In genomic region chr13:48872726-48873125, GRCm38 (mm10) we compare ENCODE assay signal across 13 mouse cellular contexts. TPM values are rescaled to one million over a fixed set of nuclear protein-coding genes. Genes with fewer than 3 reads are reported as not detected.
DNase-seq lines count a peak whose midpoint lies in the region; ATAC-seq and TF ChIP-seq lines count a peak whose summit lies in the region.
"Had no signal": no experiment of that assay in that cellular context is flagged by ENCODE, and none has a peak within 500 bp of the region (broad histone marks: within the 10 kb centered on the region; RNA-seq: fewer than 3 reads in every experiment).

No protein-coding gene starts in this region.

- H3K4me1 ChIP-seq in intestine, postnatal 0 days (replicated peaks; ENCODE audit: control insufficient read depth, insufficient read depth, low read length), result peaks cover 19% of the 10 kb centered on the region
- peaks cover 27% of the 10 kb centered on the region for H3K4me1 ChIP-seq in intestine, embryonic 15.5 days (replicated peaks)
- peaks cover 19% of the 10 kb centered on the region for H3K4me1 ChIP-seq in stomach, postnatal 0 days (replicated peaks; ENCODE audit: control insufficient read depth, insufficient read depth)

- intact Hi-C loops in left cerebral cortex, adult 2 months (cut with DNase I), result loop anchor here (5.0 to 10.0 kb wide), 2 partner anchors 125 to 302 kb away; no protein-coding TSS in a partner anchor

- H3K36me3 ChIP-seq in intestine, postnatal 0 days (ENCODE audit: control insufficient read depth, insufficient read depth), result no peaks in the 10 kb centered on the region; the same call in 1 of the 2 replicates
- H3K36me3 ChIP-seq in intestine, embryonic 15.5 days, result no peaks in the 10 kb centered on the region
- no peaks in the 10 kb centered on the region for H3K36me3 ChIP-seq in stomach, postnatal 0 days (ENCODE audit: control insufficient read depth, insufficient read depth, low read length)

- no peak overlapping the region for H3K4me3 ChIP-seq in intestine, postnatal 0 days (ENCODE audit: low read depth, low read length)
- H3K4me3 ChIP-seq in intestine, embryonic 15.5 days (replicated peaks), result no peak overlapping the region
- H3K4me3 ChIP-seq in stomach, postnatal 0 days (ENCODE audit: low read depth, low read length), result no peak overlapping the region
- no peak overlapping the region for H3K4me3 ChIP-seq in left cerebral cortex, adult 2 months

- no peak for TF ChIP-seq EP300 in stomach, postnatal 0 days (optimal IDR thresholded peaks at IDR 0.05)

- no peak for TF ChIP-seq CTCF in intestine, postnatal 0 days (IDR thresholded peaks at IDR 0.05; ENCODE audit: low read depth)
- no peak for TF ChIP-seq CTCF in stomach, postnatal 0 days (IDR thresholded peaks at IDR 0.05; ENCODE audit: low read depth)
- no peak for TF ChIP-seq CTCF in left cerebral cortex, adult 2 months (IDR thresholded peaks at IDR 0.05)

- no peak overlapping the region for H3K4me2 ChIP-seq in intestine, postnatal 0 days (replicated peaks; ENCODE audit: low read depth)
- H3K4me2 ChIP-seq in intestine, embryonic 15.5 days (replicated peaks), result no peak overlapping the region
- no peak overlapping the region for H3K4me2 ChIP-seq in stomach, postnatal 0 days (replicated peaks; ENCODE audit: low read depth)

- H3K9me3 ChIP-seq in intestine, postnatal 0 days (ENCODE audit: control insufficient read depth), result no peaks in the 10 kb centered on the region
- H3K9me3 ChIP-seq in intestine, embryonic 15.5 days, result no peaks in the 10 kb centered on the region
- H3K9me3 ChIP-seq in stomach, postnatal 0 days (ENCODE audit: control insufficient read depth, low read length), result no peaks in the 10 kb centered on the region

- ATAC-seq in intestine, postnatal 0 days, result peak; percentile 31; the same call in 1 of the 2 replicates
- ATAC-seq in intestine, embryonic 15.5 days, result no peak
- ATAC-seq in stomach, postnatal 0 days (ENCODE audit: low FRiP score, low TSS enrichment), result peak; percentile 55

- H3K27ac ChIP-seq in intestine, postnatal 0 days (ENCODE audit: low read depth, low read length), result no peak overlapping the region
- H3K27ac ChIP-seq in intestine, embryonic 15.5 days, result no peak overlapping the region
- peak overlapping the region; percentile 30; the same call in 1 of the 2 replicates for H3K27ac ChIP-seq in stomach, postnatal 0 days (replicated peaks)
- no peak overlapping the region for H3K27ac ChIP-seq in left cerebral cortex, adult 2 months

- H3K9ac ChIP-seq in intestine, postnatal 0 days (ENCODE audit: low read depth, low read length), result no peak overlapping the region
- no peak overlapping the region for H3K9ac ChIP-seq in intestine, embryonic 15.5 days
- no peak overlapping the region for H3K9ac ChIP-seq in stomach, postnatal 0 days (ENCODE audit: low read length)

- WGBS in intestine, postnatal 0 days, result 60% methylated on average over 5 of the region's 5 CpGs
- WGBS in intestine, embryonic 15.5 days, result 71% methylated on average over 5 of the region's 5 CpGs
- 62% methylated on average over 5 of the region's 5 CpGs for WGBS in stomach, postnatal 0 days

- peak; percentile 52 to 81 for DNase-seq in adrenal gland, adult (ENCODE audit: inconsistent age in 2 of 2, low spot score in 1 of 2)
- no peak for DNase-seq in adrenal gland, adult 8-10 months
- peak; percentile 20 for DNase-seq in urinary bladder, adult 2 months (ENCODE audit: low spot score)
- no peak for DNase-seq in urinary bladder, postnatal 14 days (ENCODE audit: low spot score)
- DNase-seq in stomach, postnatal 0 days (ENCODE audit: low spot score), result no peak
- no peak for DNase-seq in left cerebral cortex, adult 2 months (ENCODE audit: extremely low spot score in 1 of 2, low spot score in 2 of 2)
- DNase-seq: heart, postnatal 4 days; kidney, adult 9 months; kidney, postnatal 36 days; lung, adult 18-20 months; right cerebral cortex, postnatal 25 days had no signal

- no peaks in the 10 kb centered on the region for H3K27me3 ChIP-seq in intestine, postnatal 0 days (replicated peaks; ENCODE audit: control insufficient read depth, insufficient read depth, low read length)
- no peaks in the 10 kb centered on the region for H3K27me3 ChIP-seq in intestine, embryonic 15.5 days (replicated peaks)
- H3K27me3 ChIP-seq in stomach, postnatal 0 days (ENCODE audit: control insufficient read depth, insufficient read depth, low read length), result no peaks in the 10 kb centered on the region

RNA-seq across cellular contexts. Expression of gene Phf2, which starts 1.8 kb away (rescaled TPM):
- total RNA-seq in adrenal gland, adult 8-10 months (2022), result 10 to 100 TPM; 42.0 to 53.5 (median 49.6) TPM
- polyA plus RNA-seq in intestine, postnatal 0 days (2015; fragmentation: Nextera tagmentation; extraction: Ambion mirVana), result 3.5 and 3.6 TPM in 2 replicates
- 5.5 and 6.3 TPM in 2 replicates for polyA plus RNA-seq in intestine, embryonic 15.5 days (2015; fragmentation: Nextera tagmentation; extraction: Ambion mirVana)
- 15.9 and 27.2 TPM in 2 replicates for polyA plus RNA-seq in urinary bladder, adult 2 months (2012; rRNA removed)
- polyA plus RNA-seq in stomach, postnatal 0 days (2015; fragmentation: Nextera tagmentation; extraction: Ambion mirVana), result 2.7 and 2.9 TPM in 2 replicates
- 10 to 100 TPM; 36.2 to 36.8 TPM for total RNA-seq in left cerebral cortex, adult 2 months (2021)

Comparison
In these comparisons a context has a peak if more than half of its experiments do, and no peak if none do; other contexts are left out.
1. DNase-seq: peak in adrenal gland, adult (2 of 2) and urinary bladder, adult 2 months (single experiment); none in adrenal gland, adult 8-10 months (single experiment), urinary bladder, postnatal 14 days (single experiment), stomach, postnatal 0 days (single experiment) and left cerebral cortex, adult 2 months (0 of 2).